Mouse (Mus musculus): ENCODE measurements around the gene Crygn.
A peak's percentile ranks its signal among the peaks of the same experiment; 100 is the strongest.
"Not testable (repeated sequence)": the region's sequence is repeated elsewhere in the genome, so short reads cannot be mapped to it uniquely, and the experiment has no call there.

Gene Crygn

DNA sequence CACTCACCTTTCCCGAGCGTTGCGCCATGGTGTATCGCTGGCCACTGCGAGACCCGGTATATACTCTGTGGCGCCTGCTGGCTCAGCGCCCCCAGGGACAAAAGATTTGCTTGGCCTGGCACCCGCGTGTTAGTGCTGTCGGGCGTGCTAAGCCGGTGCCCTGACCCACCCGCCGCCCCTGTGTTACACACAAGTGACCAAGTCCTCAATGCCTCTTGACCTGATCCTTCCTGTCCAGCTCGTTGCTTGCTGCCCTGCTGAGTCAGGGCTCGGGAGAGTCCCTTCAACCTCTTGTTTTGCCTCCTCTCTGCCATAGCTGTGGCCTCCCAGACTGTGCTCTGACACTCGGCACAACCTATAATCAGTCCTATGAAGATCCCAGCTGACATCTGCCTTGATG lies at the start of gene Crygn:
Gene Crygn, minus strand, starts transcription at position 193 of the 400 bp plus-strand sequence.
- DNase-seq (ENCODE audit: low spot score in 2 of 2) = no peak

DNA sequence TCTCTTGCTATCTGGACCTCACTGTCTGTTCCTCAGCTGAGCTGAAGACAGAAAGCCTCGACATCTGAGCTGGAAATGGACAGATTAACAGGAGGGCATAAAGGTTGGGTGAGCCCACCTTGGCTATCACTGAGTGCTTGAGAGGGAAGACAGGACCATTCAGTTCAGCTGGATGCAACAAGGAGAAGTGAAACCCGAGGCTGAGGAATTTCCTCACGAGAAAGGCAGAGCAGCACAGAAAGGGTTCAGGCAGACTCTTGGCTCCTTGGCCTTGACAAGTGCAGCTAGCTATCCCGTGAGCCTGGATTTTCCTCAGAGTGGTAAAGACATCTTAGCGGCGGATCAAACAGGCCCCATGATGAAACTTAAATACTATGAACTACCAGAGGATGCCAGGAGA lies 47.4 kb upstream of the Crygn start:
- no peak for DNase-seq (ENCODE audit: low spot score in 2 of 2)

DNA sequence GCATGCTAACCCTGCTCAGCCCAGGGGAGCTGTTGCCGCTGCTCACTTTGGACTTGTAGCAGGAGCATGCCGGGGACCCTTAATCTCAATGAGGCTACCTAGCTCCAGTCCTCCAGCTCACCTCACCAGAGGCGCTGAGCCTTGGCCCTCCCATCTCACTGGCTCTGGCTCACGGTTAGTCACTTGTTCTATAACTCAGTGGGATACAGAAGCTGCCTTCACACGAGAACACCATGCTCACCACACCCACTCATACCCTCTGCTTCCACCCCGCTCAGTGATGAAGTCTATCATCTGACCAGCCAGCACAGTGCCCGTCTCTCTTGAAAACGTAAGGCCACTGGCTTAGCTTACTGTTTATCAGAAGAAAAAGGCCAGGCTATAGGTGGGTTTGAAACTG lies 46.9 kb upstream of the Crygn start:
- DNase-seq (ENCODE audit: low spot score in 2 of 2) = no peak

DNA sequence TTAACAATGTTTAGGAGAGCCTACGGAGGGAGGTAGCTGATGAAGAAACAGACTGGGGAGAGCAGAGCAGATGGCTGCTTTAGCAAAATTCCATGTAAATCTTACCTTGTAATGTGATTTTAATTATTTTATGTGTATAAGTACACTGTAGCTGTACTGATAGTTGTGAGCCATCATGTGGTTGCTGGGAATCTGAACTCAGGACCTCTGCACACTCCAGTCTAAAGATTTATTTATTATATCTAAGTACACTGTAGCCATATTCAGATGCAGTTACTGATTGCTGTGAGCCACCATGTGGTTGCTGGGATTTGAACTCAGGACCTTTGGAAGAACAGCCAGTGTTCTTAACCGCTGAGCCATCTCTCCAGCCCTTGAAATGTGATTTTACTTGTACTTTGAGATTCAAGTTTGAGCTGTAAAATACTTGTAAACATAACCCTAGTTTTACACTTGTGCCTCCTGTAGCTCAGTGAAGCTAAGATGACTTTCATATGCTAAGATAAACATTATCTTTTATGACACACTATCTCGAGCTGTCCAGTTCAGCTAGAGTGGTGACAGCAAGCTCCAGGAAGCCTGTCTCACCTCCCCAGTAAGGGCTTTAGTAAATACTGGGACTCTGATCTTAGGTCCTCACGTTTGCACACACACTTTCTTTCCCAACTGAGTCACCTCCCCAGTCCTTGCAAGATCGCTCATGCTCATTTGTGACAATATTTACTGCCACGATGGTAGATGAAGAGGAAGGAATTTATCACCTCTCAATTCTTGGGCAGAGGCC lies 44.2 kb upstream of the Crygn start:
- no peak for DNase-seq (ENCODE audit: low spot score in 2 of 2)

DNA sequence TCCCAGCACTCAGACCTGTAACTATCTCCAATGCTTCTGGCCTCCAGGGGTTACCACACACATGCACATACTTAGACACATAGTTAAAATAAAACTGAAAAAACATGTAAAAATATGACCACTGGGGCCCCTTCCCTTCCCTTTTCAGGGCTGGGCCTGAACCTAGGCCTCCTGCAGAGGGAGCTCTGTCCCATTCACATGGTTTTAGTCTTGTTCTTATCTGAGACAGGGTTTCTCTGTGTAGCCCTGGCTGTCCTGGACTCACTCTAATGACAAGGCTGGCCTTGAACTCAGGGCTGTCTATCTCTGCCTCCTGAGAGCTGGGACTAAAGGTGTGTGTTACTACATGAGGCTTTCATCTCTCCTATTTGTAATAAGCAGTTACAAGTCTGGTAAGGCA lies 42.6 kb upstream of the Crygn start:
- DNase-seq (ENCODE audit: low spot score in 2 of 2) = no peak

DNA sequence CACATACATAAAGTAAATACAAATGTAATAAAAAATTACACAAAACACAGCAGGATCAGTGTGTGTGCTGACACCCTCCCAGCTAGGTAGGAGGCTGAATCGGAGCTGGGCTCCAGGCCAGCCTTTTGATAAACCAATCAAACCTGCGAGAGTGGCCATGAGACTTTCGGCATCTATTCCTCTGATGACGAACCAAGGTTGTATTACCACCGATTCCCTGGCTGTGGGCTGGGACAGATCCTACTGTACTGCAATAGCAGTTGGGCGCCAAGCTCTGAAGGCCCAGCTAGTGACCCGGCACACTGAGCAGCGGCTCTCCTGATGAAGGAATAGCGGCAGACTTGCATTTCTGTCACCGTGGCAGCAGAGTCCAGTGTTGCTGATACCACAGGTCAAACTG lies 40.8 kb upstream of the Crygn start:
- DNase-seq (ENCODE audit: low spot score in 2 of 2) = no peak

DNA sequence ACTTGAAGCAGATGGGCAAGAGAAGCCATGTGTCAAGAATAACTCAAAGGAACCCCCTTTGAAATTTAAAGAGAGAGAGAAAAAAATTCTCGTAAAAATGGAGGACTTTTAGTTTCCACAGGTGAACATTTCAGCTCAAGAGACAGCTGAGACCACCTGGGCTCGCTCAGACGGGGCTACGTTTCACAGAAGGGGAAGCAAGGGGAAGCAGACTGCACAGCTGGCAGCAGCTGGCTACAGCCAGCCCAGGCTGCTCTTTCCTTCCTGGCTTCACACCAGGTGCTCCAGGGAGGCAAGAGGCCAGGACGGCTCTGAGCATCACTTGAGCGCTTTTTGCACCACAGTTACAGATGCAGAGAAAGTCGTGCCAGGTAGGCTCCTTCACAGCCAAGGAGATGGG lies 40.0 kb upstream of the Crygn start:
- DNase-seq (ENCODE audit: low spot score in 2 of 2) = no peak

DNA sequence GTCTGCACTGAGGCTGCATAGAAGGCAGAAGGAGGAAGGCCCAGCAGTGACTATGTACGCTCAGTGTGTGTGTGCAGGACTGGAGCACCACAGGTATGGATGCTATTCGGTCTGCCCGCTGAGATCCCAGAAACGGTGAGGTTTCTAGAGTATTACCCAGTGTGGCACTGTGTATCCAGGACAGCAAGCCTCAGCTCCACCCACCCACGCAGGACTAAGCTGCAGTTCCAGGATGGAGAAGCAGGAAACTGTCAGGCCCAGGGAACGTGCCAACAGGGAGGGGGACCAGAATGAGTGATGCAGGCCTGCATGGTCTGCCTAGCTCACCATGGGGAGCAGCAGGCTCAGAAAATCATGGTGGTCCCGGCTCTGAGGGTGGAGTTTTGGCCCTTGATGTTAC lies 35.2 kb upstream of the Crygn start:
- no peak for DNase-seq (ENCODE audit: low spot score in 2 of 2)

DNA sequence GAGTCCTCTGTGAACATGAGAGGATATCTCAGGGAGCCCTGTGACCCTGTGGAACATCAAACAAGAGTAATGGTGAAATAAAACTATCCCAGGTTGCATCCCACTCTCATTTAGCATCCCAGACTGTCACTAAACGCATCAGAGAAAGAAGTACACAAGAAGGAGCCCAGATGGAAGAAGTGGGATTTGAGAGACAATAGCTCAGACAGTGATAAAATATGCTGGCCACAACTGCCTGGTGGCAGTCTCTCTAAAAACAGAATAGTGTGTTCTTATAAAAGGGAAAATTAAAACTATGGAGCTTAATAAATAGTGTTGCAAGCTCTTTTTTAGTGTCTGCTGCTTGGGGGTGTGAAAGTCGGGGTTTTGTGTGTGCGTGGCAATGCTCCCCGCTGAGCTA lies 25.1 kb upstream of the Crygn start:
- DNase-seq (ENCODE audit: low spot score in 2 of 2) = no peak

DNA sequence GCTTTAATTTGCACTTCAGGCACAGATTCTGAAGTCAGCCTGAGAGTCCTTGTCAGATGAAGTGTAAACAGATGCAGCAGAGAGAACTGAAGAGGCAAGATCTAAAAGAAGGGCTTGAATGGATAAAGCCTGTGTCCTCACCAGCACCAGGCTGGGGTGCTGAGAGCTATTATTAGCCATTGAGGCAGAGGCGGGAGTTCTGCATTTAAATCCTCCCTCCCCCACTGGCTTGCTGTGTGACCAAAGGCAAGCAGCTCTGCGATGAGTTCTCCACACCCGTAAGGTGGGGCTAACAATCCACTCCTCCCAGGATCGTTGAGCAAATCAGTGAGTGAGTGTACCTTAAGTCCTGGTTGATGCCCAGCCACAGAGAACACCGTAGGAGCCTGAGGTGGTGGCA lies 23.2 kb upstream of the Crygn start:
- peak; percentile 48 to 80 for DNase-seq (ENCODE audit: low spot score in 2 of 2)

DNA sequence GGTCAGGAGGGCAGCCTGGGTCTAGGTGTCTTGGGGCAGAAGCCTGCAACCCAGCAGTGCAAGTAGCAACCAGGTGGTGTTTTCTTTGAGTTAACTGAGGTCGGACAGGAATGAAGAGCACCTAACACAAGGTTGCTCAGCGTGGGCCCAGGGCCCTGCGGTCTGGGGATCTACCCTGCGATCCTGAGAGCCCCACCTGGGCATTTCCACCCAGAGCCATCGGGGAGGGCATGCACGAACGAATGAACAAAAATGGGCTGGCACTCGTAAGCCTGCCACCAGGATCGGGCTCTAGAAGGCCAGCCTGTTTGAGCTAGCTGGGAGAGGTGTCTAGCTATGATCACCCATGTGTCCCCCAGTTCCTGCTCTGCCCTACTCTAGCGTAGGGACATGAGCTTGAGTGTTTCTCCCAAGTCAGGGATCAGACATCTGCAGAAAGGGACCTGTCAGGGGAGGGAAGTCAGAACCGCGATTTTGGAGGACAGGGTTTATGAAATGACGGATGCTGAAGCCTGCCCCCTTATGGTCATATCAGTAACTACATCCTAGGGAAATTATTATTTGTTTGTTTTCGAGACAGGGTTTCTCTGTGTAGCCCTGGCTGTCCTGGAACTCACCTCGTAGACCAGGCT lies 22.2 kb upstream of the Crygn start:
- no peak for DNase-seq (ENCODE audit: low spot score in 2 of 2)

DNA sequence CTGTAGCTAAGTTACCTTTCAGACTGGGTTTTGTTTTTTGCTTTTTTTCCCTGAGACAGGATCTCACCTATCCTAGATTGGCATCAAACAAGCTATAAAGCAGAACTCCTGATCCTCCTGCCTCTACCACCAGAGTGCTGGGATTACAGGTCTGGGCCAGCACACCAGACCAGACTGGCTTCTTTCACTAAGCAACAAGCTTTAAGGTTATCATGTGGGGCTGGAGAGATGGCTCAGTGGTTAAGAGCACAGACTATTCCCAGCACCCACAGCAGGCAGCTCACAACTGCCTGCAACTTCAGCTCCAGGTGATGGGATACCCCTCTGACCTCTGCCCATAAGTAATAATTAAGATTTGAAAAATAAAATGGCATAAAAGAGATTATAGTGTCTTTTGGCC lies 21.5 kb upstream of the Crygn start:
- DNase-seq (ENCODE audit: low spot score in 2 of 2) = no peak

DNA sequence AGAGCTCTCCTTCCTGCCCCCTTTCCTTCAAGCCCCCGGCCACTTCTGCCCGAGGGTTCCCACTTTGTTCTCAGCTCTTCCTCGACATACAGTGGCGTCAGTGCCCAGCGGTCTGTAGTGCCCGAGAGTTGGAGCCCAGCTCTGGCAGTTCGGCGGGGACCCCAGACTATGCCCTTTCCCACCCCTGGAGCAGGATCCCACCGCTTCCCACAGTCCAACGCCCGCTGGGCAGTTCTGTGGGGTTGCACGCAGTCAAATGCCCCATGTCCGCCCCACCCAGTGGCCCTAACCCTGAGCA lies 21.0 kb upstream of the Crygn start:
- DNase-seq (ENCODE audit: low spot score in 2 of 2) = no peak

DNA sequence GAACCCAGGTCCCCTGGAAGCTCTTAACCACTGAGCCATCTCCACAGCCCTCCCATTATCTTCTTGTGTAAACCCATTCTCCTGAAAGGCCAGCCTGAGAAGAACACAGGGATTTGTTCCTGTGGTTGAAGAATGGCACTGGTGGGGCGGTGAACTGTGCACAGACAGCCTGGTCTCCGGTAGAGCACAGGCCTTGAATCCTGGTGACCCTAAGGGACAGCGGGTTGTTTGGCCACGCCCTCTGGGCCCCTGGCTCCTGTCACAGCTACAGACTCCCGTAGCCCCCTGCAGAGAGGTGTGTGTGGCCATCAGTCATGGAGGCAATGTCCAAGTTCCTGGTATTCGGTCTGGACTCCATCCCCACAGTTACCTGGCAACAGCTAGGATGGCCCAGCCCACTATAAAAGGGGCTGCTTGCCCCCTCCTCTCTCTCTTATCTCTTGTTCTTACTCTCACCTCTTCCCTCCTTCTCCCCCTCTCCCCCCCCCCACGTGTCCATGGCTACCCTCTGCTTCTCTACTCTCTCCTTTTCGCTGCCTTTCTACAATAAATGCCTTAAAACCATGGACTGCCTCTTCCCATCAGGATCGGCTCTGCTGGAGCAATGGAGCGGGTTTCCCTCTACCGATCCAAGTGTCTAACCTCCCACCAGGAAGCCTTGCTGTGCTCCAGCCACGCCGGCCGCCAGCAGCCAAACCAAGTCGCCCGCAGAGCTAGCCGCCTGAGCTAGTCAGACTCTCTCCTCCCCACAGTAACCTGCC lies 20.5 kb upstream of the Crygn start:
- no peak for DNase-seq (ENCODE audit: low spot score in 2 of 2)

DNA sequence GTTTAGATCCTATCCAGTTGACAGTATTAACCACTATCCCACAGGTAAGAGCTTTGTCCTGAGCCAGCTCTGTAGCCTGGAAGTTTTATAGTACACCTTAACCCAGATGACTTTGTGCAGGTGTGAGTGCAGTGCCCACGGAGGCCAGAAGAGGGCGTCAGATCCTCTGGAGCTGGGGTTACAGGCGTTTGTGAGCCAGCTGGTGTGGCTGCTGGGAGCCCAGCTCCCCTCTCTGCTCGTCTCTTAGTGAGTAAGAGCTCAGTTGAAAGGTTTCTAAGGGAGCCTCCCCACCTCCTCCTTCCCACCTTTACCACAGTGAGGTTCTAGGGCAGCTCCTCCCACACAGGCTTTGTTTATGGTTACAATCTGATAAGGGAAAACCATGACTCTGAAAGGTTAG lies 18.9 kb upstream of the Crygn start:
- no peak for DNase-seq (ENCODE audit: low spot score in 2 of 2)

DNA sequence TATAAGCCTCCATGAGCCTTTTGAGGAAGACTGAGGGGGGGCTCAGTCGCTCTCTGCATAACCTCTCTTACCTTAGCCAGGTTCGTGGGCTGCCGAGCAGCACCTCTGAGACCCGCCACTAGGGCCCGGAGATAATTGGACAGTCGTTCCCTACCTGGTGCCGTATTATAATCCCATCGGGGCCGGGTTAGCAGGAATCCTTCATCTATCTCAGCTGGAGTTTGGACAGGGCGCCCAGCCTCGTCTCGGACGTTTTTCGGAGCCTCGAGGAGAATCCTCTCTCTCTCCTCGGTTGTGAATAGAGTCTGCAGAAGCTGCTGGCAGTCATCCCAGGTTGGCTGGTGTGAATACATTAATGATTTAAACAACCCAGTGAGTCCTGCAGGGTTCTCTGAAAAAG lies 16.7 kb upstream of the Crygn start:
- not testable (repeated sequence) for DNase-seq (ENCODE audit: low spot score in 2 of 2)

DNA sequence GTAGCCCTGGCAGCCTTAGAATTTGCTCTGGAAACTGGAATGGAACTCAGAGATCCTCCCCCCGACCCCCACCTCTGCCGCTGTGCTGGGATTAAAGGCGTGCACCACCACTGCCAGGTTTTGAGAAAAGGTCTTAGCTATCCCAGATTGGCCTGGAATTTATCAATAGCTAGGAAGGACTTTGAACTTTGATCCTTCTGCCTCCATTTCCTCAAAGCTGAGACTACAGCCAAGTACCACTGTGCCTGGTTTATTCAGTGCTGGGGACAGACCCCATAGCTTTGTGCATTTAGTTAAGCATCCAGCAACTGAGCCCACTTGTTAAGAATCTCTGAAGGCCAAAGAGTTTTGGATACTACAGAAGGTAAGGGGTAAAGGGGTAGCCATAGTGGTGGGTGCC lies 877 bp downstream of the Crygn start:
- DNase-seq (ENCODE audit: low spot score in 2 of 2) = no peak

DNA sequence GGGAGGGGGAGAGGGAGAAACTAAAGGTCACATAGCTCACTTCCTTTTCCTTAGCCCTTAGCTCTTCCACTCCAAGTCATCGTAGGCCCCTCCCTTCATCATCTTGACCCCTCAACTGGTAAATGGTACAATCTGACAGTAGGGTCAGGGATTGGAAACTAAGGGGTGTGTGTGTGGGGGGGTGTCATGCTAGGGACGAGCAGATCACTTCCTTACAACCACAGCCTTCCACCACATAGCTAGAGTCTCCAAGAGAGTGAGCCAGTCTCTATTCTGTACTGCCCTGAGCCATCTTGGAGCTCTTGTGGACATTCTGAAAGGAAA lies 5.7 kb downstream of the Crygn start:
- DNase-seq (ENCODE audit: low spot score in 2 of 2) = no peak

DNA sequence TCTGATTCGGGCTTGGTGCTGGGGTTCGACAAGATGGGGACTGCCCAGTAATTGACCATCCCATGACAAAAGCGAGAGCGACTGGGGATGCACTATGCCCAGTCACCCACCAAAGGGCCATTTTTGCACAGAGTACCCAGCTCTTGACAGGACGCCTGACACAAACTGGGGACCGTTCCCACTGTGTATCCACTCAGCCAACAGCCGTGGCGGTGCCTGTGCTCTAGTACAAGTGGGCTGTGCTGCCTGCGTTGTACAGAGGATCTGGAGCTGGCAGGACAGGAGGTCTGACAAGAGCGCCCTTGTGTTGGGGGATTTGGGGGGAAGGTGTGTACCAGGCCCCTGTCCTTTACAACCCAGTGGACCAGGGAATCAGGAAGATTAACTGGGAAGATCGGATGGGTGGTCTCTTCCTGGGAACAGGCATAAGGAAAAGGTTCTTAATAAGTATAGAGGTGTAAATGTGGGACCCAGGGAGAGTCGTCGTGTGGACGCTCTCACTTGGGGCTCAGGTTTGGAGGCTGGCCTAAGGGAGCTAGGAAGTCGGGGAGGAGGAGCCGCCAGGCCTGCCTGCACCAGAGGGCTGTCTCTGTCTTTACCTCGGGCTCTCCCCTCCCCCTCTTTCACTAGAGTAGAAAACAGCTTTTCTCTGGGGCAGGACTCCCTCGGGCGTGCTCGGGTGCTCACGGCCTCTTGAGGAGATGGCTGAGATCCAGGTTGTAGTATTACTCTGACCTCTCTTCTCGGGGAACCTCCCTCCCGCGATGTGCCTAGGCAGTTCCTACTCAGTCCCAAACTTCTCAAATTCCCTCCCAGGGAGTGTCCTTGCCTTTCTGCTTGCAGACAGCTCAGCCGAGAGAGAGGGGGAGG lies 6.3 kb downstream of the Crygn start:
- DNase-seq (ENCODE audit: low spot score in 2 of 2) = peak in 1 of 2 experiments; percentile 45

DNA sequence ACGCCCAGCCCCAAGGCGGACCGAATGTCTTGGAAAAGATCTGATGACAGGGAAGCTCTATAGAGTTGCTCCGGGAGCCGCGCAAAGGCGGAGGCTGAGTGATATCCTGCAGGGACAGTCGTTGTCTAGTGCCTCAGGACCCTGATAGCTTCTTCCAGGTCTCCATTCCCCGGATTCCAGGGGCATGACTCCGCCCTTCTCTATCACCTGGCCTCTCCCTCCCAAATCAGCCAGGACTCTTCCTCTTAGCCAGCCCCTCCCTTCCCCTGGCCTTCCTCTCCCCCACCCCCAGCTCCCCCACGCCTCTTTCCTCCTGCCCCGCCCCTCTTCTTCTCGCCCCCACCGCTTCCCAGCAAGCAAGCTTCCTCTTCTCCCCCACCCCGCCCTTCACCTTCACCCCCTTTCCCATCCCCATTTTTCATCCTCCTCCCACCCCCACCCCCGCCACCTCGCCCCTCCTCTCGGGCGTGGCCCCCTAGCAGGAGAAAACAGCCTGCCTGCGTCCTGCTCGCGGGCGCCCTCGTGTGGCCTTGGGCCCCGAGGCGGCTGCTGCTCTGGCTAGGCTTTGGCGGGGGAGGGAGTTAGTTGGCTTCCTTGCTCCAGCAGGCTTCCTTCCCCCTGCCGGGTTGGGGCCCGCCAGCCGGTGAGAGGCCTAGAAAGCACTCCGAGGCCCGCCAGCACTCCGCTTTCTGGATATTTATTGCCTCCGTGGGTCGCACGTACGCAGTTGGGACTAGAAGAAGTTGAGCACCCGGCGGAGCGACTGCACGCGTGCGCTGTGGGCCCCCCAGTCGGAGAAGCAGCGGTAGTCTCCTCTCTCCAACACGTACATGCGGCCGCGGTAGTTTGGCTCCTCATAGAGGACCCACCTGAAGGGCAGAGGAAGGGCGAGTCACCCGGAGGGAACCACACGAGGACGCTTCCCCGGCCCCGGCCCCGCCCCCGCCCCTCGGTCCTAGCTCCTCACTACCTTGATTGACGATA lies 7.2 kb downstream of the Crygn start:
- peak; percentile 77 to 83 for DNase-seq (ENCODE audit: low spot score in 2 of 2)

DNA sequence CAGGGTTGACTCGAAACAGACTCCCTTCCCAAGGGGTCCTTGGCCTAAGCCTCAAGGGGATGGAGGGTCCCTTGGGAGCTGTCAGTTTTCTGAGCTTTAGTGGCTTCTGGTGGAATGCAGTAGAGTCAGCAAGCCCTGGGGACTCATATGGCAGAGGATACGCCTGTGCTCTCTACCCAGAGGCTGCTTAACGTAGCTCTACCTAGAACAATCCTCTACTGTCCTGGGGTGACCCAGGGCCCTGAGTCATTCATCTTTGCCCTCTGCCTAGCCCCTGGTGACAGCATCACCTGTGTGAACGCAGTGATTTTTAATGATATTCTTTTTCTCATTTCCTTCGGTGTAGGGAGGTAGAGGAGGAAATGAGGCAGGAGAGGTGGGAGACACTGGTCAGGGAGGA lies 8.1 kb downstream of the Crygn start:
- DNase-seq (ENCODE audit: low spot score in 2 of 2) = no peak

Measured in frontal cortex, postnatal 10 days (tissue).